Mouse (Mus musculus) thymus, postnatal 25 days (tissue): ENCODE measurements around the gene Nr5a2.
"Not testable (repeated sequence)": the region's sequence is repeated elsewhere in the genome, so short reads cannot be mapped to it uniquely, and the experiment has no call there.

Source experiments
- DNase-seq: peaks from one replicate; pipeline ENCODE4 v3.0.0; 2022

The Nr5a2 gene

GRCm38 (mm10) chr1:136830992-136831391, 129.3 kb downstream of the Nr5a2 start:
- no peak for DNase-seq

- DNase-seq = no peak
Observed at GRCm38 (mm10) chr1:136829931-136830330, 130.3 kb downstream of the Nr5a2 start.

GRCm38 (mm10) chr1:136823897-136824296, 136.4 kb downstream of the Nr5a2 start:
- DNase-seq = no peak

DNA sequence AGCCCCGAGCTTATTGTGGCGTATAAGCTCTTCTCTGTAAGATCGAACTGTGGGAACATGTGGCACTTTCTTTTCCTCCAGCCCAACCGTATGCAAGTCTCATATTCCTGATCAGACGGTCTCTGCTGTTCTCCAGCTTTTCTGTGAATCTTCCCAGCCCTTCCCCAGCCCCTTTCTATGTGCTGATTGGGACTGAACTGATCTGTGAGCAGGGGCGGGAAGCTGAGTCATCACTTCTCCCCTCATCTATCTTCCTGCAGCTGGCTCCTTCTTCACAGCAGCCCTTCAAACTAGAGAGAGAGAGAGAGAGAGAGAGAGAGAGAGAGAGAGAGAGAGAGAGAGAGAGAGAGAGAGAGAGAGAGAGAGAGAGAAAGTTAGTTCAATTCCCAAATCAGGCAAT, 159.6 kb downstream of the Nr5a2 start:
- no peak for DNase-seq

DNA sequence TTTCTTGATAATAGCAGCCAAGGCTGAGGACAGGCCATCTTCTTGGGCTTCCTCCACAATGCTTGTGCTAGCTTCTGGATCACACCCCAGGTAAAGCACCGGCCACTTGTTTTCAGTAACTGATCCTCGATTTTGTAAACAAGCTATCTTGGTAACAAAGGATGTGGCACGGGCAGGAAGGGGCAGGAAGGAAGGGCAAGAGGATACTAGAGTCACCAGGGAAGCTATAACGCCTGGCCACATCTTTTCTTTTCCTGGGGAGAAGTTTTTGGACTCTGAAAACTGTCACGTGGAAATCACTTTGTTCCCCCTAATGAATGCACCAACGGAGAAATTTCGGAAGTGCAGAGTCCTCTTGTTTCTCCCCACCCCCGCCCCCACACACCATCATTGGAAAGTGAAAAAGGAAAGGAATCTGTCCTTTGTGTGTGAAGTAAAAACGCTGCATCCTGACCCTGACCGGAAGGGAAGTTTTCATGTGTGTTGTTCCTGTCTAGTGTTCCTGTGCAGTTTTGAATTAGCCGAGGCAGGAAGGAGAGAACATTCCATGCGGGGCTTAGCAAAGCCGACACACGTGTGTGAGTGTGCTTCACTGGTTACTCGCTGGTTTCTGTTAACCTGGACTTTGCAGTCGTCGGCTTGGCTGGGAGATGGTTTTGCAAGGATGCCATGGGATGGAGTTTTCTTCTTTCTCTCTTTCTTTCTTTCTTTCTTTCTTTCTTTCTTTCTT, 163.7 kb downstream of the Nr5a2 start:
- DNase-seq = no peak

DNA sequence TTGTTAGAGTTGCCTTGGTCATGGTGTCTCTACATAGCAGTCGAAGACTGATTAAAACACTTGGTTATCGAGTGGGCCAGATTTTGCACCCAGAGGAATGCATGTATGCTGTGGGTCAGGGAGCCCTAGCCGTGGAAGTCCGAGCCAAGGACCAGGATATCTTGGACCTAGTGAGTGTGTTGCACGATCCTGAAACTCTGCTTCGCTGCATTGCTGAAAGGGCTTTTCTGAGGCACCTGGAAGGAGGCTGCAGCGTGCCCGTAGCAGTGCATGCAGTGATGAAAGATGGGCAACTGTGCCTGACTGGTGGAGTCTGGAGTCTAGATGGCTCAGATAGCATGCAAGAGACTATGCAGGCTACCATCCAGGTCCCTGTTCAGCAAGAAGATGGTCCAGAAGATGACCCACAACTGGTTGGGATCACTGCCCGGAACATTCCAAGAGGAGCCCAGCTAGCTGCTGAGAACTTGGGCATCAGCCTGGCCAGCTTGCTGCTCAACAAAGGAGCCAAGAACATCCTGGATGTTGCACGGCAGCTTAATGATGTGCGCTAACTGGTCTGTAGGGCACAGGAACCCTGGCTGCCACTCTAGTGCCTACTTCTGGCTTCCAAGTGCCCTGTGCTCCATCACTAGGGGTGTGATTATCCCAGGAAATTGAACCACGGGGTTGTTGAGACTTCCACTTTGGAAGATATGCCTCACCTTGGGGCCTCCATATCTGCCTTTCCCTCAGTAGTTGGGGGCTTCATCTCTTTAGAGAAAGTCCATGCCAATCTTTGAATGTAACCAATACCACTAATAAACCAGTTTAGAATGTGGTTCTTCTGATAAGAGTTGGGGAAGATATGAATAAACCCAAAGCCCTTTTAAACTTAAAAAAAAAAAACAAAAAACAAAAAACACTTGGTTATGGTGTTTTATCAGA, 167.0 kb downstream of the Nr5a2 start:
- DNase-seq = not testable (repeated sequence)
